Mouse (Mus musculus) kidney, postnatal 25 days (tissue): ENCODE measurements around the gene Olfr955.

Experiments
- DNase-seq, 2 experiments: peaks; one replicate each; pipeline ENCODE4 v3.0.0; 2021; ENCODE audit warnings: mixed read lengths in 2 of 2

Gene Olfr955

DNA sequence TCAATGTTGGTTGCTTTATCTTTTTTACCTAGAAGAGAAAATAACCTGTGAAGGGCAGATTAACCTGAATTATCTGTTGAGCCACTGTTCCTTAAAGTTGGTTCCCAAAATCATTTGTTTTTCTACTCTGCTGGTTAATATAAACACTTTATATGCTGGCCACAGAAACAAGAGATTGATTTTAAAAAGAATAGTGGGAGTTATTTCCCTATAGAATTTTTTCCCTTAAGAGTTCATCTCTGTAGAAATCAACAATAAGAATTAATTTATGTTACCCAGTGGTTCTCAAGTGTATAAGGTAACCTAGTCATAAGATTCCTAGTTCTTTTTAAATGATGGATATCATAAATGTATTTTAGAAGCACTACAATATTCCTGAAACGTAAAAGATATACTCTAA, at the start of gene Olfr955:
TSS of gene Olfr955 (minus strand) at position 101 of the 400 bp plus-strand sequence.
- no peak for DNase-seq

DNA sequence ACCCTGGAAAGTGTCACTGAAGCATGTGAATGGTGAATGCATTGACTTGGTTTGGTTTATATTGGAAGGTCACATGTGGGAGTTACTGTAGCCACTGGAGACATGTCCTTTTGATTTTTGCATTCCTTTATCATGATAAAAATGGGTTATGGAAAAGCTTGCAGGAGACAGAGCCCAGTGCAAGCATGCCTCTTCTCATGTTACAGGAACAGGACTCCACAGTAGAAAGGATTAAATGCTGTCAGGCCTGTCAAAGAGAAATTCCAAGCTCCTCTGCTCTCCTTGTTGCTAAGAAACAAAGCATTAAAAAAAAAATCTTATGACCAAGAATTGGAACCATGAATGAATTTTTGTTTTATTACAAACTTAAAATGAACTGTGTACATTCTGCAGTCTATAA, 46.9 kb upstream of the Olfr955 start:
- DNase-seq: no peak

DNA sequence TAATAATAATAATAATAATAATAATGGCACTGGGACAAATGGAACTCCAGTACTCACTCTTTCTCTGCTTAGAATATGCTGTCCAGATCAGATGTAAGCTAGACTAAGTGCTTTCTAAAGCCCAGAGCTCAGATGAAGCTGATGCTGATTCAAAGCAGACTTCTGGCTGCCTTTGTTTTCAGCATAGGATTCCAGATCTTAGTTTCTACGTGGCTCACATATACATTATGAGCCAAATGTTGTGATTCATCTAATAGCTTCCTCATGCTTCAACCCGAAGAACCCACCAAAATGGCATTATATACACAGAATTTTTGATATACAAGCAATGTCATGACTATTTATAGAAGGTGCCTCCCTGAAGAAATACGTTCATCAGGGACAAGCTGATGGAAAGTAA, 43.8 kb upstream of the Olfr955 start, which contains the start of gene Olfr957:
TSS of gene Olfr957 (minus strand) at position 279 of the 400 bp plus-strand sequence.
- no peak for DNase-seq

DNA sequence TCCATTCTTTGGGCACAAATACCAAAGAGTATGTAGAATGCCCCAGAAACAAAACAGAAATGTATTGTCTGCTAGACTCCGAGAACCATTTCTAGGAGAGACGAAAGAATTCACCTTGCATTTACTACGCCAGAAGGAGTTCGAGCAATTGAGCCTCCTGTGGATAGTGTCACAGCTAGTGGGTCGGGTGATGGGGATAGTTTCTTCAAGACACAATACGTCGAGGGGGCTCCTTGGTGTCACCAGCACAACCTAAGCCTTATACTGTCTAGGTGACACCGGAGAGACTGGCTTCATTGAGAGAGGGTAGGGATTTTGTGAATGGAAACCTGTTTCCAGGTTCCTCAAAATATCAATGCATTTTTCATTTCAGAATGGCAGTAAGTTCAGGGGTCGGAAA, 37.7 kb upstream of the Olfr955 start:
- no peak for DNase-seq

DNA sequence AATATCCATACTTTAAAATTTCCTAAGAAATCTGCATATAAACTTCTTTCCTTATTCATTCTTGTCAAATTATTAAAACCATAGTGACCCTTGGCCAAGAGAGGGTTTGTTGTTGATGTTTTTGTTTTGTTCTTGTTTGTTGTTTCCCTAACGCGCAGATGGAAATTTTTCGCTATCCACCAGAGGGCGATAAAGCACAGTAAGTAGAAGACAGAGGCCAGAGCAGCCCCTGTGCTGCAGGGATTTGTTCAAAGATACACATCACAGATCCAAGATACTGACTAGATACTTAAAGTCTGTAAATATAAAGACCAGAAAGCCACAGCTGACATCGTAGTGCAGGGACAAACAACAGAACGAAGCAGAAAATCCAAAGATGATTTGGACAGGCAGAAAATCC, 37.3 kb upstream of the Olfr955 start:
- DNase-seq: peak in 1 of 2 experiments; percentile 65

DNA sequence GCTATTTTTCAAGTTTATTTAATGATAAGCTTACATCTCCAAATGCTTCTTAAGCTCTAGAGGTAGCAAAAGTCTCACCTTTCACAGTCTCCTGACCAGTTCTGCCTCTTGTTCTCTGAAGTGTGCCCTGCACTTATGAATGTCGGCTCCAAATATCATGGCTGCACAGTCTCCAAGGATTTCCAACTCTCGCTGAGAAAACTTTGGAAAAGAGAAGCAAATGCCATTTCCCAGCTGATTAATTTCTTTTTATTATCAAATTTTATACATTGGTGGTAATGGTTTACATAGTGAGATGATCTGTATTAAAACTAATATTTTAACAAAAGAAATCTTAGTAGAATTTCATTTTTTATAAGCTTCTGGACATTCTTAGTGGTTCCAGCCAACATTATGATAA, 22.2 kb upstream of the Olfr955 start, which contains the start of gene Olfr44:
TSS of gene Olfr44 (minus strand) at position 101 of the 400 bp plus-strand sequence.
- no peak for DNase-seq

DNA sequence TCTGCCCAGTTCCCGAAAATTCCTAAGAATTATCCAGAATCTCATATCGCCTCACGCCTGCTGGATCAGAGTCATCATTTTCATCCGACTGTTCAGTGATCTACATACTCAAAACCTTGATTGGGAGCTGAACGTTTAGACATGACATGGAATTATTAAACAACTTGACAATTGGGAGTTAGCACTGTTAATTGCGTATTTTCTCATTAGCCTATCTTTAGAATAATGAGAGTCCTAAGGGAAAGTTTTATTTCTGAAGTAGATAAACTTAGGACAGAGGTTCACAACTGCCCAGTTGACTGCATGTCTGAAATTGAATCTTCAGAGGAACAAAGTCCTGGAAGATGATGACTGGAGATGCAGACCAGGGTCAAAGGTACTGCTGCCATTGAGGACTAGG, 15.3 kb downstream of the Olfr955 start, which contains the start of gene Olfr954:
TSS of gene Olfr954 (plus strand) at position 301 of the 400 bp plus-strand sequence.
- no peak for DNase-seq

DNA sequence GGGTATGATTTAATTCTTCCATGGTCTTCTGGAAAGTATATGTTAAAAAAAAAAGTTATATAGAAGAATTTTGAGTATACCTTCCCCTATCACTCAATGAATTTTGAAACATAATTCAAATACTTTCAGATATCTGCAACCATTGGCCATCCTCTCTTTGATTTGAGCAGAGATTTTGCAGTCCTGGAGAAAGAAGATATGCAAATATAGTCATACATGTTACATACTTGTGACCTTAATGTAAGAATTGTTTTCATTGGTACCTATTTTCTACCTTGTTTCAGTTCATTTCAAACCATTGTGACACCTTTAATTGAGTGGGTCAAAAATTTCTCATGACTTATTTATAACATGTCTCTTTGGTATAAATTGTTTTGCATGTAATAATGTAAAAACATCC, 44.7 kb downstream of the Olfr955 start, which contains the start of gene Olfr952:
TSS of gene Olfr952 (minus strand) at position 101 of the 400 bp plus-strand sequence.
- no peak for DNase-seq
